Mouse (Mus musculus) myocyte (in vitro differentiated cells): ENCODE results near the gene Mgmt. TPM values are rescaled to one million over a fixed set of nuclear protein-coding genes. Genes with fewer than 3 reads are reported as not detected.

ENCODE experiments used
- H3K27me3 ChIP-seq: one replicate; pipeline ENCODE4 v1.6.1; 2011; ENCODE audit not compliant: control insufficient read depth, insufficient read depth, insufficient read length
- H3K36me3 ChIP-seq: one replicate; pipeline ENCODE4 v1.6.1; 2011; ENCODE audit not compliant: control insufficient read depth, insufficient read depth
- H3K4me2 ChIP-seq: one replicate; pipeline ENCODE4 v1.6.1; 2011; ENCODE audit warnings: low read depth, control low read depth
- H3K4me3 ChIP-seq: one replicate; pipeline ENCODE4 v1.5.1; 2011; ENCODE audit warnings: mild to moderate bottlenecking, control low read depth, moderate library complexity
- H3K79me2 ChIP-seq: one replicate; pipeline ENCODE4 v1.6.1; 2011; ENCODE audit not compliant: control insufficient read depth, insufficient read depth
- H3ac ChIP-seq: one replicate; pipeline ENCODE4 v1.6.1; 2011; ENCODE audit not compliant: control insufficient read depth, insufficient read length
- CEBPB ChIP-seq: IDR thresholded peaks from 2 replicates; pipeline ENCODE4 v1.6.1; 2011; ENCODE audit warnings: mild to moderate bottlenecking, moderate library complexity; ENCODE audit not compliant: poor library complexity, insufficient read depth, severe bottlenecking
- E2F4 ChIP-seq: IDR thresholded peaks from one replicate; pipeline ENCODE4 v1.6.1; 2011; ENCODE audit warnings: mild to moderate bottlenecking, control low read depth, moderate library complexity; ENCODE audit not compliant: insufficient read depth
- MAX ChIP-seq: IDR thresholded peaks from one replicate; pipeline ENCODE4 v1.6.1; 2011; ENCODE audit warnings: low read depth, mild to moderate bottlenecking, control low read depth
- MYOD1 ChIP-seq, 3 experiments: IDR thresholded peaks; one replicate each; pipeline ENCODE4 v1.6.1; 2011; ENCODE audit warnings: control low read depth in 2 of 3, low read depth in 2 of 3, mild to moderate bottlenecking in 2 of 3, moderate library complexity in 1 of 3; ENCODE audit not compliant: insufficient read length in 2 of 3, control insufficient read depth in 1 of 3
- MYOG ChIP-seq, 3 experiments: IDR thresholded peaks; one replicate each; pipeline ENCODE4 v1.6.1; 2011; ENCODE audit warnings: control low read depth in 2 of 3, low read depth in 2 of 3, mild to moderate bottlenecking in 2 of 3; ENCODE audit not compliant: insufficient read length in 2 of 3, control insufficient read depth in 1 of 3, insufficient read depth in 1 of 3
- POLR2A ChIP-seq: IDR thresholded peaks from one replicate; pipeline ENCODE4 v1.6.1; 2011; ENCODE audit warnings: low read depth, mild to moderate bottlenecking, control low read depth, moderate library complexity; ENCODE audit not compliant: insufficient read length
- POLR2AphosphoS2 ChIP-seq: IDR thresholded peaks from one replicate; pipeline ENCODE4 v1.6.1; 2011; ENCODE audit warnings: low read depth, control low read depth; ENCODE audit not compliant: insufficient read length
- REST ChIP-seq: IDR thresholded peaks from one replicate; pipeline ENCODE4 v1.6.1; 2011; ENCODE audit warnings: mild to moderate bottlenecking, control low read depth, moderate library complexity; ENCODE audit not compliant: insufficient read depth, insufficient read length
- SRF ChIP-seq: IDR thresholded peaks from one replicate; pipeline ENCODE4 v1.6.1; 2011; ENCODE audit warnings: low read depth; ENCODE audit not compliant: control insufficient read depth, insufficient read length
- TCF12 ChIP-seq: IDR thresholded peaks from one replicate; pipeline ENCODE4 v1.6.1; 2011; ENCODE audit warnings: mild to moderate bottlenecking, control low read depth; ENCODE audit not compliant: poor library complexity, insufficient read depth, severe bottlenecking
- TCF3 ChIP-seq: IDR thresholded peaks from one replicate; pipeline ENCODE4 v1.6.1; 2011; ENCODE audit warnings: low read depth, control low read depth; ENCODE audit not compliant: insufficient read length
- USF1 ChIP-seq: IDR thresholded peaks from one replicate; pipeline ENCODE4 v1.6.1; 2011; ENCODE audit warnings: low read depth, mild to moderate bottlenecking, control low read depth, moderate library complexity
- polyA plus RNA-seq: library from polyadenylated mRNA; unstranded; fragments of >200 nt; fragmentation: generic; extraction: Trizol; gene quantifications from one replicate; pipeline ENCODE4 v1.2.1, GENCODE M21; 2012; ENCODE audit warnings: missing spikeins

Gene Mgmt
- polyA plus RNA-seq, 1 experiment, result 1.3 TPM

DNA sequence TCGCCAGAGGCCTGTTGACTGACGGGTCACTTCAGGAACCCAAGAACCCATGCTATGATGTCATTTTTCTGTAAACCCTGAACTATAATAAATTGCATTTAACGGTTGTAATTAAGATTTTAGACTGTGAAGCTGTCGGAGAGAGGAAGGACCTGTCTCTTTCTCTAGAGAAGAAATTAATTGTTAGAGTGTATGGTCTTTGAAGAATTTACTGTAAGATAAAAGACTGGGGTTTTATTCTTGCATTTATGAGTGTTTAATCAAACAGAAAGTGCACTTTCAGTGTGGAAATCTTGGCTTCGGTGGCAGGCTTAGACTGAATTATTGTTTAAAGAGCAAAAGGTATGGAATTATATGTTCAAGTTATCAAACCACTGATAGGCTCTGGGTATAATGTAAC, 49.5 kb downstream of the Mgmt start:
- H3K4me3 ChIP-seq, result no peak overlapping the region
- H3K27me3 ChIP-seq, result no peaks in the 10 kb centered on the region
- H3ac ChIP-seq, result no peak overlapping the region
- H3K36me3 ChIP-seq, result no peaks in the 10 kb centered on the region
- TF ChIP-seq MYOD1 (IDR thresholded peaks at IDR 0.05; ENCODE audit: control insufficient read depth in 1 of 3, insufficient read length in 2 of 3, low read depth in 2 of 3) (no peak), USF1 (no peak), TCF3 (no peak)
- no peak overlapping the region for H3K4me2 ChIP-seq
- H3K79me2 ChIP-seq, result no peaks in the 10 kb centered on the region

DNA sequence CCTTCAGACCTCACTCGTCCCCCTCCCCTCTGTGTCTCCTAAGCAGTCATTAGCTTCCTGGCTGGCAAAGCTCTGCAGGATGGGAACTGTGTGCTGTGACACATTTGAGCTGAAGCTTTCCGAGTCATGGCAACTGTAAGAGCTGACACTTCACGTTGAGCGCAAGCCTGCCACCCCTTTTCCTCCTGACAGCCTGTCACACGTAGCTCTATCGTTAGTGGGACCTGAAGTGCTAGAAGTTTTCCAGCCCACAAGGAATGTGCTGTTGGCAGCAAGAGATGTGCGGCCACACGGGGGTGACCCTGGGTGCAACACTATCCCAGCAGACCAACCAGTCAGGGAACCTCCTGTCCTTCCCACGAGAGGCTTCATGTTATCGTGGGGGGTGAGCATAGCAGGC, 51.3 kb downstream of the Mgmt start:
- Histone ChIP-seq H3K79me2 (no peaks in the 10 kb centered on the region), H3K36me3 (no peaks in the 10 kb centered on the region), H3K4me3 (no peak overlapping the region), H3ac (no peak overlapping the region), H3K4me2 (no peak overlapping the region), H3K27me3 (no peaks in the 10 kb centered on the region)
- TF ChIP-seq POLR2A (no peak), TCF3 (no peak), USF1 (no peak), SRF (no peak), REST (no peak), CEBPB (no peak), POLR2AphosphoS2 (no peak), MYOG (IDR thresholded peaks at IDR 0.05; ENCODE audit: control insufficient read depth in 1 of 3, insufficient read depth in 1 of 3, insufficient read length in 2 of 3, low read depth in 2 of 3) (no peak), MYOD1 (IDR thresholded peaks at IDR 0.05; ENCODE audit: control insufficient read depth in 1 of 3, insufficient read length in 2 of 3, low read depth in 2 of 3) (no peak), MAX (no peak), E2F4 (no peak), TCF12 (no peak)

DNA sequence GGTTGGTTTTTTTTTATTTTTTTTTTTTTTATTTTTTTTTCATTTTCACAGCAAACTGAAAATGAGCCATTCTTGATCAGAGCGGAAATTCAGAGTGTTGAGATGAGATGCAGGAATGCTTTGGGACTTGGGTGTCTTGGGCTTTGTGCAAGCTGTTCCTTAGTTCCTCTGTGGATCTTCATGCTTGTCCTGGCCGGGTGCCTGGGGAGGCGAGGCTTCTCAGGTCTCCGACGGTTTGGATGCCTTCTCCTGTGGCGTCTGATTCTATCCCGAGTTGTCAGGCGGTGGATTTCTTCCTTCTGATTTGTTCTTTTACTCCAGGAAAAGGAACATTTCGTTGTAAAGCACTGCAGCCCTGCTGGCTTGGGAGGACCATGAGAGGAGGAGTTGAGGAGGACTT, 51.7 kb downstream of the Mgmt start:
- Histone ChIP-seq H3K4me2 (no peak overlapping the region), H3K79me2 (no peaks in the 10 kb centered on the region), H3ac (no peak overlapping the region), H3K4me3 (no peak overlapping the region), H3K27me3 (no peaks in the 10 kb centered on the region), H3K36me3 (no peaks in the 10 kb centered on the region)
- TF ChIP-seq MYOG (IDR thresholded peaks at IDR 0.05; ENCODE audit: control insufficient read depth in 1 of 3, insufficient read depth in 1 of 3, insufficient read length in 2 of 3, low read depth in 2 of 3), result no peak
- no peak for TF ChIP-seq MYOD1 (IDR thresholded peaks at IDR 0.05; ENCODE audit: control insufficient read depth in 1 of 3, insufficient read length in 2 of 3, low read depth in 2 of 3)
- no peak for TF ChIP-seq USF1
- no peak for TF ChIP-seq REST
- no peak for TF ChIP-seq TCF3
- TF ChIP-seq TCF12, result no peak
- no peak for TF ChIP-seq E2F4
- no peak for TF ChIP-seq SRF
- no peak for TF ChIP-seq CEBPB
- no peak for TF ChIP-seq MAX
- no peak for TF ChIP-seq POLR2AphosphoS2
- TF ChIP-seq POLR2A, result no peak

DNA sequence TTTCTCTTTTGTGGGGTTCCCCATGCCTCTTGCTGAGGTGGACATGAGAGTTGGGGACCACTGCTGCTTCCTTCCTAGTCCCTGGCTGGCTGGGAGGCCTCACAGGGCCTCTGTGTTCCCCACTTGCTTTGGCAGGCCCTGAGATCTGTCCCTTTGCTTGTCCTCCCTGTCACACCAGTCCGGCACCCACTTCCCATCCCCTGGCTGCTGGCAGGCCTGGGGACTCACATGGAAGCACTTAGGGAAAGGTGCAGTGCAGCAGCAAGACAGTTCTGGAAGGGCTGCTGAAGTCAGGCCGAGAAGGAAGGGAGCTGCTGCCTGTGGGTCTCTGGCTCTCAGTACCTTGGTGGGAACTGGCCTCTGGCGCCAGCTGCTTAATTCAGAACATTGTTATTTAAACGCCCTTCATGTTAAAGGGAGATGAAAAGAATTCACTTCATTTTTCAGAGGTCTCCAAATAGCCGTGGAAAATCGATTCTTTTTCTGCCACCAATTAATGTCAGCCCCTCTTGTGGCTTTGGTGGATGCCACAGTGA, 53.9 kb downstream of the Mgmt start:
- Histone ChIP-seq H3K4me2 (no peak overlapping the region), H3K27me3 (no peaks in the 10 kb centered on the region), H3K79me2 (no peaks in the 10 kb centered on the region), H3ac (no peak overlapping the region), H3K4me3 (no peak overlapping the region), H3K36me3 (no peaks in the 10 kb centered on the region)
- no peak for TF ChIP-seq MYOD1 (IDR thresholded peaks at IDR 0.05; ENCODE audit: control insufficient read depth in 1 of 3, insufficient read length in 2 of 3, low read depth in 2 of 3)
- no peak for TF ChIP-seq SRF
- no peak for TF ChIP-seq POLR2AphosphoS2
- TF ChIP-seq REST, result no peak
- no peak for TF ChIP-seq TCF12
- no peak for TF ChIP-seq MAX

DNA sequence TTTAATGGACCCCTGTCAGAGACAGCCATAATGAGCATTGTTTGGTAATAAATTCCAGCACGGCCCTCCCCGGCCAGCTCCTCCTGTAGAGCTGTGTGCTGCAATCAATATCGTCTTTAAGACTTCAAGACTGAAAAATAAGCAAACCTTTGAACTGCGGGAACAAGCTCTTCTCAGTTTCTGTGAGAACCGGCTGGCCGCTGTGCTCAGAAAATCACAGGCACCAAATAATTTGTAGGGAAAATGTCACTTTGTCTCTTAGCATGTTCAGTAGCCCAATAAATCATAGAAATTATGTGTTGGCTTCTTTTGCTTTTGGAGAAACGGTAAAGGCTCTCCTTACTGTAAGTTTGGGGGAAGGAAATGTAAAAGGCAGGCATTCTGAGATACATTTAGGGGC, 58.2 kb downstream of the Mgmt start:
- H3K4me3 ChIP-seq, result no peak overlapping the region
- TF ChIP-seq SRF, result no peak
- no peak for TF ChIP-seq MAX
- TF ChIP-seq MYOG (IDR thresholded peaks at IDR 0.05; ENCODE audit: control insufficient read depth in 1 of 3, insufficient read depth in 1 of 3, insufficient read length in 2 of 3, low read depth in 2 of 3), result no peak
- no peak for TF ChIP-seq POLR2AphosphoS2
- no peak for TF ChIP-seq E2F4
- TF ChIP-seq USF1, result no peak
- no peak for TF ChIP-seq POLR2A
- TF ChIP-seq TCF12, result no peak
- TF ChIP-seq CEBPB, result no peak
- no peak for TF ChIP-seq REST
- no peak for TF ChIP-seq TCF3
- TF ChIP-seq MYOD1 (IDR thresholded peaks at IDR 0.05; ENCODE audit: control insufficient read depth in 1 of 3, insufficient read length in 2 of 3, low read depth in 2 of 3), result no peak
- no peaks in the 10 kb centered on the region for H3K36me3 ChIP-seq
- H3K27me3 ChIP-seq, result no peaks in the 10 kb centered on the region
- no peak overlapping the region for H3K4me2 ChIP-seq
- no peaks in the 10 kb centered on the region for H3K79me2 ChIP-seq
- H3ac ChIP-seq, result no peak overlapping the region
